Mouse (Mus musculus) layer of hippocampus, postnatal 14 days (tissue): ENCODE data around the gene Dhx58. TPM values are rescaled to one million over a fixed set of nuclear protein-coding genes. Genes with fewer than 3 reads are reported as not detected.

Source experiments
- DNase-seq, 2 experiments: peaks; one replicate each; pipeline ENCODE4 v3.0.0; 2021 to 2022; ENCODE audit warnings: low spot score in 2 of 2, mixed read lengths in 1 of 2
- long read RNA-seq, 2 experiments: library from polyadenylated mRNA; stranded (forward); transcript quantifications; one replicate each; pipeline ENCODE4 v2.0.0; 2021
- total RNA-seq, 2 experiments: library from RNA; stranded (reverse); gene quantifications; 2 replicates each; pipeline ENCODE4 v1.2.3; 2021

Gene Dhx58
- 1 to 10 TPM in 1 of 2 experiments, under 1 TPM in 1; 0.93 to 1.4 TPM for total RNA-seq
- long read RNA-seq, experiment 1: 0 reads
- long read RNA-seq, experiment 2, partial matches to known transcripts: 1 of 1 reads
- long read RNA-seq, experiment 2, other reads (novel, unspliced or antisense): 0 of 1 reads

DNA sequence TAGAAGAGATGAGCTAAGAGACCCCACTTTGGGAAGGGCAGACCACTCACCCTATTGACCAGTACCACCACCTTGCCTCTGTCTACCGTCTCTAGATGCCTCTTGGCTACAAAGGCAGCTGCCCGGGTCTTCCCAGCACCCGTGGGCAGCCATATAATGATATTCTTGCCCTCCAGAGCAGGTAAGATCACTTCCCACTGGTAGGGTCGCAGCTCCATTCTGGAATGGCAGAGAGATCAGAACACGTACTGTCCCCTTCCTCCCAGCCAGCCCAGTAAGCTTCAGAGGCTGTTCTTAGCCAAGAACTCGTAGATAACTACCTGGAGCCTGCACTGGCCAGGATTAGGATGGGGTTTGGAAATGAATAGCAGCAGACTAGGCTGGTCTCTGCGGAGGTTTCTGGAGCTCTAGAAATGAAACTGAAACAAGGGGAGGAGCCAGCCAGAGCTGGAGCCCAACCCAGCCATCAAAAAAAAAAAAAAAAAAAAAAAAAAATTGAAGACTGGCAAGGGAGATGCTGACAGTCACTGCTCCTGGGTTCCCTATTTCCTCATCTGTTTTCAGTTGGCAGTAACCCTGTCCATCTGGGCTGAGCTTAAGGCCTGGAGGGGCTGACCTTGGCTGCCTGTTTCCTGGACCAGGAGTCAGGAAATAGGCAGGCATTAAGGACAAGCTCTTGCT is at the start of gene Dhx58:
TSS of gene Dhx58 (minus strand) at position 421 of the 681 bp plus-strand sequence.
- DNase-seq: no peak

DNA sequence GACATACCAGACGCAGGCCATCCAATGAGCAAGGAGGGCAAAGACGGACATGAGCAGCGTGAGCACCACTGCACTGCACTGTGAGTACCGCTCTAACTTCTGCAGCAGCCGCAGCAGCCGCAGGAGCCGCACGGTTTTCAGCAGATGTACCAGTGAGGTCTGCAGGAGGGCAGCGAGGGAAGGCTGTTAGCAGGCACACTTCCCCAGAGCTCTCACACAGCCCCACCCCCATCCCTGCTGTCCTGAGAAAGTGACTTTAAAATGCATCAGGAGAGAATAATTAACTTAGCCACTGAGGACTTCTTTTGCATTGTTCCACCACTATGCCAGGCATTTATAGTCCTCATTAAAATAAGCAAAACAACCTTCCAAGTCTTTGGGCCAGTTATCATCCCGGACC is 48.2 kb upstream of the Dhx58 start:
- DNase-seq: no peak

DNA sequence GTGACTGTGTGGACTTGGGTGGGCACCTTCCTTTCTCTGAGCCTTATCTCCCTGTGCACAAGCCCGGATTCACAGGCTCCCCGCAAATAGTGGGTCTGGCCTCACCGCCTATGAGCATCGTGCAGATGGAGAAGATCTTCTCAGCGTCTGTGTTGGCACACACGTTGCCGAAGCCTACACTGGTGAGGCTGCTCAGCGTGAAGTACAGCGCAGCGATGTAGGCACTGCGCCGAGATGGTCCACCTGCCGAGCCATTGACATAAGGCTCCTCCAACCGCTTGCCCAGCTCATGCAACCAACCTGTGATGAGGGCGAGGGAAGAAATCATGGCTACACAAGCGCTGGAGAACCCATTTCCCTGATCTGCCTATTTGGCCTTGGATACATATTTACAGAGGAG is 46.1 kb upstream of the Dhx58 start:
- DNase-seq: no peak

DNA sequence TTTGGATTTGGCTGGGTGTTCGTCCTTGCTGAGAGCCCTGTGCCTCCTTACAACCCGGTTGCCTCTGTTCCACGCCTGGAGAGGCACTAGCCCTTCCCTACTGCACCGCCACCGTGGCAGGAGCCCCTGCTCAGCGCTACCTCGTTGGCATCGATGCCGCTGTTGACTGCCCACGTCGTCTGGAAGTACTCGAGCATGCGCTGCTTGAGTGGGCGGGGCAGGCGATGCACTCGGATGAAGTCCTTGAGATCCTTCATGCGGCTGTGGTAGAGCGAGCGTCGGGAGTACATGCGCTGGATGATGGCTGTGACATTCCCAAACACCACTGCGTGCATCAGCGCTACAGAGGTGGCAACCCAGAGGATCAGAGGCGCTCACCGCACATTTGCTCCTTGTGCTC is 45.4 kb upstream of the Dhx58 start:
- no peak for DNase-seq

DNA sequence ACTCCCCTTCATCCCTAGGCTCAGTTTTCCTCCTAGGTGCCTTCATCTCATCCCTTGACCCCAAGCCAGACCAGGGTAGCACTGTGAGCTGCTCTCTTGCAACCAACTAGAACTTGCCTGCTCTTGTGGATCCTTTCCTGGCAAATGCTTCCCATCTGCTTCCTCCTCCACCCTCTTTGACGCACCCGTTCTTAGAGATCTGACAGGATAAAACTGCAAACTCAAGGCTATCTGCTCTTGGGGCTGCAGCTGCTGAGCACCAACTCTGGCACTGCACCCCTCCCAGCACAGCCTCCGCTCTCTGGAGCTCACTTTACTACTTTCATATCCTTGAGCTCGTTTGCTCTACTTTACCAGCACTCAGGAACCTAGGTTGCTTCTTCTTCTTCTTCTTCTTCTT is 44.5 kb upstream of the Dhx58 start:
- DNase-seq: no peak

DNA sequence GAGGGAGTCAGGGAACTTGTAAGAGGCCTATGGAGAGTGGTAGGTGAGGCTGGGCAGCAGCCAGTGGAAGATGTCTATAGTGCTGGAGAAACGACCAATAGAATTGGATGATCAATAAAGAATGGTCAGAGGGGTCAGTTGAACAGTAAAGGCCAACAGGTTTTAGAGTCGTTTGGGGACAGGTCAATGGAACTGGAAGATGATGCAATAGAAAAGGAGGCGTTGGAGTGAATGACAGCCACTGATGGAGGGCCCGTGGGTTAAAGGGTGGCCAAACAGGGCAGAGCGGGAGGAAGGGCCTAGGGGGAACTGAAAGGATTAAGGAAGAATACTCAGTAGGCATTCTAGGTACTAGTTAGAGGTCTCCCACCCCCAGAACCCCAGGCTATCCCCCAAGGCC is 43.0 kb upstream of the Dhx58 start:
- no peak for DNase-seq

DNA sequence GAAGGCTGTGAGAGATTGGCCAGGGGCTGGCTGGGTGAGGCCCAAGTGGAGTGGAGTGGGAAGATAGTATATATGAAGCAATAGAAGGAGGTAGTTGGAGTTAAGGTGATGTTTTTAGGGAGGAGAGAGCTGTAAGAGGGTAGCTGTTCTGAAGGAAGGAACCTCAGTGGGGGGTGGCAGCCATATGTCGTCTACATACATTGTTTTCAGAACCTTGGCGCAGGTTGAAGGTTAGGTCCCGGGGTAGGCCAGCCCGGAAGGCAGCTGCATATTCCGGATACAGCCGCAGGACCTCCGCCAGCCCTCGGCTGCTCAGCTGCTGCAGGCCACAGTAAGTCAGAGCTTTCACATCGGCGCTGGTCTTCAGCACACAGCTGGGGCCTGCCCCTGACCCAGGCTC is 42.5 kb upstream of the Dhx58 start:
- no peak for DNase-seq

DNA sequence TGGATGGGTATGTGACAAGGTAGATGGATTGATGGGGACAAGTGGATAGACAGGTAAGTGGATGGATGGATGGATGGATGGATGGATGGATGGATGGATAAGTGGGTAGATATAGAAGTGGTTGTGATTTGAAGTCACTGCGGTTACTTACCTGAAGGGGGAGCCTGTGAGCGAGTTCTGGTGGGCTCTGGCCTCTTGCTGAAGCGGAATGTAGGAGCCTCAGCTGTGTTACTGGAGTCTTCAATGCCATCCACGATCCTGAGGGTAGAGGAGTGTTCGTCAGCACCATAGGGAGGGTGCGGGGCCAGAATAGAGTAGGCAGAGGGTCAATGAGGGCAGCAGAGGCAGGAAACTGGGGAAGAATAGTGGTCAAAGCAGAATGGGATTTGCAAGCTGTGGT is 41.0 kb upstream of the Dhx58 start:
- DNase-seq: no peak

DNA sequence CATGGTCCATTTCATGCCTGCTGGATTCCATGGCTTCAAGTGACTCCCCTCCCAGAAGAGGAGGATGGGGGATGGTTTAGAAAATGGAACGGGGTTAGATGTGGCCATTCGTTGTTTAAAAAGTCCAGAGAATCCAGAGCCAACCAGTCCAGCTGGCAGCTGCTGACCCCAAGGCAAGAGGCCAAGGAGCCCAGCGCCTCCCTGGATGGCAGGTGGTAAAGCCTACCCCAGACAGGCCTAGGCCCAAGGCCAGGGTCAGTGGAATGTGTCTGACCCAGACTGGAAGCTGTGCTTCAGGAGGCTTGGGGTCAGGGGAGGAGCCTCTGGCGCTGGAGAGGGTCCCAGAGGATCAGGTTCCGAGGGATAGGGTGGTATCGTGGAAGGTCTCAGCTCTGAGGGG is 37.3 kb upstream of the Dhx58 start:
- no peak for DNase-seq

DNA sequence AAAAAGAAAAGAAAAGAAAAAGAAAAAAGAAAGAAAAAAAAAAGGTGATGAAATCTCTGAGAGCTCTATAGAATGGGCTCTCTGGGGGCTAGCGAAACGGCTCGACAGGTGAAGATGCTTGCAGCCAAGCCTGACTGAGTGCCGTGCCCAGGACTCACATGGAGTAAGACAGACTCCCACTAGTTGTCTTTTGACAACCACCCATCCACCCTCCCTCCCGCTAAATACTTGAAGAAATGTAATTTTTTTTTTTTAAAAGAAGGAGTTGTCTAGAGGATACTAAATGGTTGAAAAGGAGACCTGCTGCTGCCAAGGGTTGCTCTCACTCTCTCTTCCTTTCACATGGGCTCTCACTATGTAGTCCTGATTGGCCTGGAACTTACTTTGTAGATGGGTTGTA is 34.7 kb upstream of the Dhx58 start:
- DNase-seq: no peak

DNA sequence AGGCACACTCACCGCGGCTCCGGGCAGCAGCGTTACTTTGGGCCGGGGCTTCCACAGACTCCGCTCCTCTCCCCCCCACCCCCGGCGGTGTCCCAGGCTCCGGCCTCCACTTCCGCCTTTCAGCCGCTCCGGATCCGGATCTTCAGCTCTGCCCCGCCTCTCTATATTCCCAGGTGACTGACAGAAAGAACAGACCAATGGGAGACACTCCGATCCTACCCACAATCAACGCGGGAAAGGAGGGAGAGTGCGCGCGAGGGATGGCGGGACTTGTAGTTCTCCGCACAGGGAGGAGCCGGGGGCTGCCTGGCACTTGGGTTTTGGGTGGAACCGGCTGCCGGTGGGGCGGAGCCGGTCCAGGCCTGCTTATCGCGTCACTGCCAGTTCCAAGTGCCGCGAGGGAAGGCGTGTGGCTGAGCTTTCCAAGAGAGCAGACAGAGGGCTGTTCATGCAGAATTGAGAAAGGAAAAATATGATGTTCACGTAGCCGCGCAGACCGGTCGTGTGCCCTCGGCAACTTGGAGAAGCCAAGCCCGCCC is 34.1 kb upstream of the Dhx58 start, which contains the start of gene Rab5c:
TSS of gene Rab5c (minus strand) at position 150 of the 539 bp plus-strand sequence.
- peak; percentile 97 to 99 for DNase-seq

DNA sequence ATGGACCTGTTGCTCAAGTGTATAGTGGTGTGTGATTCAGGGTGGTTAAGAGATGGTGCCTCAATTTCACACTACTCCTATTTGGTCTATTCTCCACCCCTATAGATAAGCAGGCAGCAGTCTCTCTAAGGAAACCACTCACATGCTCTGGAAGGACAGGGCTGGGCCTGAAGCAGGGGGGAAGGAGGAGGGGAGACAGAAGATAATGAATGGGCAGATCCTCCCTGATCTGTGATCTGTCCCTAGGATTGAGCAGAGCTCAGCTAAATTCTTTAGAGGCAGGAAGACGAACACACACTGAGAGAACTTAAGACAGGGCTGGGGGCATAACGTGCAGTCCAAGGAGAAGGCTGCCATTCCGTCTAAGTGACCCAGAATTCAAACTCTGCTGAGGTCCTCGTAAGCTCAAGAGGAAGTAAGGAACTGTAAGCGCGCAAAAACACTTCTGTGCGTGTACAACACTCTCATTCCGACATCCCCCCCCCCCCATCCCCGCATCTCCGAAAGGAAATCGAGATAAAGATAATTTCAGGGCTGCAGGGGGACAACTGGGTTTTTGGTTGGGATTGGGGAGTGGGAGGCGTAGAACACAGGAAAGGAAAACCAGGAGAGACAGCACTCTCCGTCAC is 33.1 kb upstream of the Dhx58 start:
- no peak for DNase-seq

DNA sequence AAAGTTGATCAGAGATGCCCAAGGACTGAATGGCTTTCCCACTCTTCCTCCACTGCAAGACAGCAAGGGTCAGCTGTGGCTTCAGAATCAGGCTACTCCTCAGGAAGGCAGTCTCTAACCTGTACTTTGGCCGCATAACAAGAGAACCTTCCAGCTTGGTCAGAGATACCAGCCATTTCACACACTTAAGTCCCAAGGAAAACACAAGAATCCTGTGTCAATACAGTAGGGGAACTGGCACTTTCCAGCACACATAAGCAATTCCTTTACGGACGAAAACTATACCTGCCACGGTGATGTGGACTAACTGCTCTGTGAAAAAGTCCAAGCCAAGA is 32.6 kb upstream of the Dhx58 start:
- no peak for DNase-seq

DNA sequence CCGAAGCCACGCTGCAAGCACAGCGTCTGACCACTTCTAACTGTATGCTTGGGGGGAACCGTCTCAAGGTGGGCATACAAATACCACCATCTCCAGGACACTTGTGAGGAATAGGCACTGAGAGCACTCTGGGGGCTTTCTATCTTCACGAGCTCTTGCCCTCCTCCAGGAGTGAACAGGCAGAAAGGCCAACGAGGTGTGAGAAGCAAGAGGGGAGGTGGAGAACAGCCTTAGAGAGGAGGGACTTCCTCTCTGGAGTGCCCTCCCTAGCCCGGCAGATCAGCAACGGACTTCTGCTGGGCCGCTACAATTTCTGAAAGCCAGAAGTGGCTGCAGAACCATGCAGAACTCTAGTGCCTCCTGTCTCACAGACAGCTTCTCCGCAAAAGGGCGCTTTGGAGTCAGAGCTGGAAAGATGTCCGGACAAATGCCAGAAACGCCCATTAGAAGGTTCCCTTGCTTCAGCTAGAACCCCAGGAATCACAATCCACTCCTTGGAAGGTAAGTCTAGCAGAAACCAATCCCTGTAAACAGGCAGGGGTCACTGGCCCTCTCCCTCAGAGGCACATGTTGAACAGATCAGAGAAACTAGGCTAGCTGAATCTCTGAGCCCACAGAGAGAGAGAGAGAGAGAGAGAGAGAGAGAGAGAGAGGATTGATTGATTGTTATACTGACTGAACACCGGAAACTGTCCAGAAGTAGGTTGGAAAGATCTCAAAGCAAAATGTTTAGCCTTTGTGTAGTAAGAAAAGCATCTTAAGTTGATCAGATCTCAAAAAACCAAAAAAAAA is 32.1 kb upstream of the Dhx58 start:
- no peak for DNase-seq

DNA sequence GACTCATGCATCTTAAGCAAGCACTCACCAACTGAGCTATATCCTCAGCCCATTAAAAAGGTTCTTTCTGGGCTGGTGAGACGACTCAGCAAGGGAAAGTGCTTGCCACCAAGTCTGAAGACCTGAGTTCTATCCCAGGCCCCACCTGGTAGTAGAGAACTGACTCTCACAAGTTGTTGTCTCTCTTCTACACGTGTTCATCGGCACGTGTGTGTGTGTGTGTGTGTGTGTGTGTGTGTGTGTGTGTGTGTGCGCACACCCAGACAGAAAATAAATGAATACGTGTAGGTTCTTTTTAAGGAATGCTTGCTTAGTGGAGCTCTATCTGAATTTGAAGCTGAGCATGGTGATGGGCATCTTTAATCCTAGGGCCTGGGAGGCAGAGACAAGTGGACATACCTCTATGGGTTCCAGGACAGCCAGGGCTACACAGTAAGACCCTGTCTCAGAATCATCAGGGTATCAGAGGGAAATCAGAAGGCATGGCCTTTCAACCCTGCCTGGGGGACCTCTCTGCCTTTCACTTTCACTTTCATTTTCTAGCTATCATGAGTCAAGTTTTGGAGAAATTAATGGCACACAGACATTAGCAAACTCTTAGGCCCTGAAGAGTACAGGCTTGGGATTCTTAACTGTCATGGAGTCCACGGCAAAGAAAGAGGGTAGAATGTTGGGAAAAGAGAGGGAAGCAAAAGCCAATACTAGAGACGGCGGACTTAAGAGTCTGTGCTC is 31.2 kb upstream of the Dhx58 start:
- DNase-seq: no peak

DNA sequence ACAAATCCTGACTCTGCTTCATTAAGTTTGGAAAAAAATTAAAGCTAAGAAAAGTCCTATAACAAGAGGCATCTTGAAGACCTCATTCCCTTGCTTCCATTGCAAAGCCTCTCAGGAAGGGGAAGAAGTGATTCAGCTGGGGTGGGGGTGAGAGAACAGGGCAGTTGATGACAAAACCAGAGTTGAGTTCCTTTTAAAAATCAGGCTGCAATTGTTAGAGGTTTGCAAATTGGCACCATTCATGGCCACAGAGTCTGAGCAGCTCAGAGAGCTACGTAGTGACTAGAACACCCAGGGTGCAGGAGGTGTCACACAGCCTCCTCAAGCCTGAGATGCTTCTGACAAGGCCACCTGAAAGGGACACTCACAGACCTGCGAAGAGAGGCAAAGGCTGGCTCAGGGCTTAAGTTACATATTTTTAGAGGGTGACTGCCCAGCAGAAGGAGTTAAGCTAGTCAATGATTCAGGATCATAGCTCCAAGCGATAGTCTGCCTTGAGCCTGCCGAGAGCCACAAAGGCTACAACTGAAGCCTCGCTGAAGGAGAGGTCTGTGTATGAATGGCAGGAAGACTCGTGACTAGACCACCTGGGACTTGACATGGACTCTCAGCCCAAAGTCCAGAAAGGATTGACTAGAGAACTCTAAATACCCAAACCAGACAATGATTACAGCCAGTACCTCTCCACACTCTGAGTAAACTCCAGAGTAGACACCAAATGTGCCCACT is 26.6 kb upstream of the Dhx58 start:
- no peak for DNase-seq

DNA sequence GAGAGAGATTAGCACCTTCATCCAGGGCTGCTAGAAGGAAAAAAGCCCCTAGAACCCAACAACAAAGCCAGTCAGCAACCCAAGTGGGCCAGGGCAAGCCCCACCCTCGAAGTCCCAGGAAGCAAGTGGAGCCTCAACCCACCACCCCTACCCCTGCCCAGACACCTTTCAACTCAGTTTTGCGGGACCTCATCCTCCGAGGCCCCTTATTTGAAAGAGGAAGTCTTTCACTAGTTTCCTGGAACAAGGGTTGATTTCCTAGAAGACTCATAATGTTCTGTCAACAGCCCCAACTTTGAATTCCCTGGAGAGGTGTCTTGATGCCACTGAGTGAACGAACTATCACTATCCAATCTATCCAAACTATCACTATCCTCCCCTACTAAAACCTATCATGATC is 25.9 kb upstream of the Dhx58 start:
- DNase-seq: no peak

DNA sequence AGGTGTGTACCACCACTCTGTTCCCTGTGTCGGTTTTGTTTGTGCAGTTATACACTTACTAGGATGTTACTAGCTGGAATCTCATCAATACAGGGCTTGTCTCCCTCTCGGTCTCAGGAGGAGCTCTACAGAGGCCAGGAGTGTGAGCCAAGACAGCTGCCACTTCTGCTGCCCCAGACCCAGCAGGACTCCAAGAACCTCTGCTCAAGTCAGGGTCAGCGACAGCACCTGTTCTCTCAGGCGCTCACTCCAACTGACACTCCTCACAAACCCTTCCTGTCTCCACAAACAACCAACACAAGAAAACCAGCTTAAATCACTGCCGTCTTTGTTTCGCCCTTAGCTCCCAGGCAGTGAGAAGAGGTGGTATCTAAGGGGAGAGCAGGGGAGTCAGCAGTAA is 24.5 kb upstream of the Dhx58 start:
- no peak for DNase-seq

DNA sequence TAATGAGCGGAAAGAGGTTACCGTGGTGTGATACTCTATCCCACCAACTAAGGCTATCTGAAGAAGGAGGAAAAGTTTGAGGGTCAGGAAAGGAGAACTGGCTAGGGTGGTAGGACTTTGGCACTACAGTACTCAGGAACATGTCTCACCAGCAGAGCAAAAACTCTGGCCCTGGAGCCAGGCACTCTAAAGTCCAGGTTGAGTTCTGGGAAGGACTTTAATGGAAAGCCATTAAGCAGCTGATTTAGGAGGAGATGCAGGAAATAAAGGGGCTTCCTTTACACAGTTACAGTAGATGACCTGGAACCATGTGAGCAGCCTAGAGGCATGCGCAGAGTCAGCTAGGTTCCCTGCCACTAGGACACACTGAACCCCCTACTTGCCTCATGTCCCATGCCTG is 23.1 kb upstream of the Dhx58 start:
- DNase-seq: no peak

DNA sequence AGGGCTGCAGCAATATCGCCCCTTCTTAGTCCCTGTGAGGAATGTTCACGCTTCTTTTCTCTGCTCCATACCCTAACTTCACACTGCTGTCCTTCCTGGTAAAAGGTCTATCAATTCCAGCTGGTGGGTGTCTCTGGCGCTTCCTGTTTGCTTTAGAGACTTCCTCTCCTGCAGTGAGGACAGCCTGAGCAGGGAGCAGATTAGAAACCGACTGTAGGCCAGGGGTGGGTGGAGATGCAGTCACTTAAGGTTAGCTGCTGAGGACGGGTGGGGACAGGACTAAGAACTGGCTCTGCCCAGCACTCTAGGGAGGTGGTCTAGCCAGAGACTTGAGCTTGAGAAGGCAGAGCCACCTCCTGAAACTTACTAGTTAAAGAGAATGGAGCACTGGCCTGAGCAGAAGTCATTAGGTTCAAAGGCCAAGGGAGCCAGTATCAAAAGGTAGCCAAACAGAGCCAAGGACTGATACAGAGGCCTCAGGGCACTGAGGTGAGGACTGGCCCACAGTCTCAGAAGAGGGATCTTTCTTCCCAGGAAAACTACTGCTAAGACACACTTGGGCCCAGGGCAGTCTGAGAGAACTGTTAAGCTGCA is 20.9 kb upstream of the Dhx58 start:
- no peak for DNase-seq
